In genomic region chr12:84999053-84999452, GRCm38 (mm10) we compare ENCODE assay signal across 9 mouse cellular contexts. TPM values are rescaled to one million over a fixed set of nuclear protein-coding genes. Genes with fewer than 3 reads are reported as not detected.
DNase-seq lines count a peak whose midpoint lies in the region; ATAC-seq and TF ChIP-seq lines count a peak whose summit lies in the region.
"Had no signal": no experiment of that assay in that cellular context is flagged by ENCODE, and none has a peak within 500 bp of the region (broad histone marks: within the 10 kb centered on the region; RNA-seq: fewer than 3 reads in every experiment).

No protein-coding gene starts in this region.

- peak overlapping the region; percentile 75; the same call in 1 of the 2 replicates for H3K4me2 ChIP-seq in hindbrain, embryonic 11.5 days (replicated peaks; ENCODE audit: low read depth, low read length)
- H3K4me2 ChIP-seq in liver, postnatal 0 days (ENCODE audit: low read depth, low read length), result peak overlapping the region; percentile 94

- peak; percentile 12 for DNase-seq in 3T3-L1 (ENCODE audit: low read depth, low spot score)
- no peak for DNase-seq in hindbrain, embryonic 11.5 days (ENCODE audit: low spot score)
- no peak for DNase-seq in liver, postnatal 0 days
- no peak for DNase-seq in left cerebral cortex, postnatal 10 days (ENCODE audit: extremely low spot score in 1 of 2, low spot score in 2 of 2)
- no peak for DNase-seq in adrenal gland, adult 18-20 months (ENCODE audit: low spot score in 2 of 2)
- no peak for DNase-seq in right cerebral cortex, postnatal 36 days (ENCODE audit: low spot score in 2 of 2)
- DNase-seq: thymus, postnatal 36 days had no signal

- peaks cover 55% of the 10 kb centered on the region for H3K4me1 ChIP-seq in erythroblast, embryonic 14.5 days (ENCODE audit: control insufficient read depth)
- H3K4me1 ChIP-seq in hindbrain, embryonic 11.5 days (replicated peaks; ENCODE audit: control insufficient read depth, insufficient read depth, low read length), result 0 out of 2 replicates have a peak, but pooled peaks cover 3% of the 10 kb centered on the region
- H3K4me1 ChIP-seq in liver, postnatal 0 days (ENCODE audit: insufficient read depth), result peaks cover 23% of the 10 kb centered on the region

- peak overlapping the region; percentile 87 for H3K4me3 ChIP-seq in erythroblast, embryonic 14.5 days (replicated peaks)
- 0 out of 2 replicates have a peak overlapping the region, but pooled peaks have one; percentile 17 for H3K4me3 ChIP-seq in hindbrain, embryonic 11.5 days (ENCODE audit: low read depth, low read length)
- no peak overlapping the region for H3K4me3 ChIP-seq in liver, postnatal 0 days (ENCODE audit: low read depth, low read length)

- TF ChIP-seq CTCF in liver, postnatal 0 days (IDR thresholded peaks at IDR 0.05; ENCODE audit: low read depth), result no peak

- H3K36me3 ChIP-seq in erythroblast, embryonic 14.5 days (ENCODE audit: control insufficient read depth), result peaks cover 14% of the 10 kb centered on the region
- no peaks in the 10 kb centered on the region for H3K36me3 ChIP-seq in hindbrain, embryonic 11.5 days (ENCODE audit: control insufficient read depth, insufficient read depth, low read length)
- H3K36me3 ChIP-seq in liver, postnatal 0 days (replicated peaks; ENCODE audit: insufficient read depth, low read length), result no peaks in the 10 kb centered on the region

- no peaks in the 10 kb centered on the region for H3K27me3 ChIP-seq in erythroblast, embryonic 14.5 days (ENCODE audit: control insufficient read depth)
- H3K27me3 ChIP-seq in hindbrain, embryonic 11.5 days (ENCODE audit: control insufficient read depth, insufficient read depth, low read length), result no peaks in the 10 kb centered on the region
- no peaks in the 10 kb centered on the region for H3K27me3 ChIP-seq in liver, postnatal 0 days (ENCODE audit: insufficient read depth, low read length)

- intact Hi-C loops in left cerebral cortex, postnatal 10 days (cut with DNase I), result no loop called here

- peaks cover 3% of the 10 kb centered on the region; the same call in 1 of the 2 replicates for H3K9me3 ChIP-seq in erythroblast, embryonic 14.5 days (ENCODE audit: control insufficient read depth, low read length)
- no peaks in the 10 kb centered on the region for H3K9me3 ChIP-seq in hindbrain, embryonic 11.5 days (ENCODE audit: control insufficient read depth, low read length)
- no peaks in the 10 kb centered on the region for H3K9me3 ChIP-seq in liver, postnatal 0 days (ENCODE audit: low read length)

- no peak overlapping the region for H3K27ac ChIP-seq in hindbrain, embryonic 11.5 days (ENCODE audit: low read depth, low read length)
- H3K27ac ChIP-seq in liver, postnatal 0 days (ENCODE audit: low read depth), result no peak overlapping the region

- 0 out of 2 replicates have a peak overlapping the region, but pooled peaks have one; percentile 11 for H3K9ac ChIP-seq in hindbrain, embryonic 11.5 days (ENCODE audit: low read depth, low read length)
- no peak overlapping the region for H3K9ac ChIP-seq in liver, postnatal 0 days (replicated peaks)

- ATAC-seq in erythroblast, adult 5-6 weeks (replicated peaks; ENCODE audit: low FRiP score, poor library complexity, severe bottlenecking), result no peak
- ATAC-seq in hindbrain, embryonic 11.5 days (ENCODE audit: low FRiP score), result no peak
- ATAC-seq in liver, postnatal 0 days, result no peak

- TF ChIP-seq EP300 in liver, postnatal 0 days (IDR thresholded peaks at IDR 0.05; ENCODE audit: low read depth), result no peak

RNA-seq across cellular contexts. Expression of gene Ylpm1, which starts 2.9 kb away (rescaled TPM):
- 1.1 TPM in 2 replicates for polyA plus RNA-seq in erythroblast, embryonic 14.5 days (2012)
- total RNA-seq in erythroblast, adult 5-6 weeks (2015; ENCODE audit: low replicate concordance), result 25.1 and 28.4 TPM in 2 replicates
- 17.2 and 46.0 TPM in 2 replicates for total RNA-seq in erythroblast, adult 5-6 weeks (2017; ENCODE audit: low replicate concordance)
- polyA plus RNA-seq in hindbrain, embryonic 11.5 days (2014; fragmentation: Nextera tagmentation; extraction: Ambion mirVana), result 44.2 and 53.2 TPM in 2 replicates
- polyA plus RNA-seq in liver, postnatal 0 days (2015; fragmentation: Nextera tagmentation; extraction: Ambion mirVana), result 5.4 and 6.2 TPM in 2 replicates
- total RNA-seq in left cerebral cortex, postnatal 10 days (2021), result 100 to 1,000 TPM; 115 to 124 TPM
- 10 to 100 TPM; 39.4 to 46.1 TPM for total RNA-seq in adrenal gland, adult 18-20 months (2021)

RNA-seq across cellular contexts. Expression of gene Arel1, which starts 28.4 kb away (rescaled TPM):
- polyA plus RNA-seq in erythroblast, embryonic 14.5 days (2012), result 0.78 and 0.79 TPM in 2 replicates
- 126 and 147 TPM in 2 replicates for total RNA-seq in erythroblast, adult 5-6 weeks (2015; ENCODE audit: low replicate concordance)
- total RNA-seq in erythroblast, adult 5-6 weeks (2017; ENCODE audit: low replicate concordance), result 216 and 219 TPM in 2 replicates
- 21.8 and 24.5 TPM in 2 replicates for polyA plus RNA-seq in hindbrain, embryonic 11.5 days (2014; fragmentation: Nextera tagmentation; extraction: Ambion mirVana)
- 5.2 and 6.9 TPM in 2 replicates for polyA plus RNA-seq in liver, postnatal 0 days (2015; fragmentation: Nextera tagmentation; extraction: Ambion mirVana)
- total RNA-seq in left cerebral cortex, postnatal 10 days (2021), result 100 to 1,000 TPM; 104 to 112 TPM
- total RNA-seq in adrenal gland, adult 18-20 months (2021), result 10 to 100 TPM; 32.0 to 33.0 TPM

RNA-seq across cellular contexts. Expression of gene Fcf1, which starts 28.4 kb away (rescaled TPM):
- polyA plus RNA-seq in erythroblast, embryonic 14.5 days (2012), result 3.1 and 3.2 TPM in 2 replicates
- 34.8 and 45.6 TPM in 2 replicates for total RNA-seq in erythroblast, adult 5-6 weeks (2015; ENCODE audit: low replicate concordance)
- 26.7 and 61.2 TPM in 2 replicates for total RNA-seq in erythroblast, adult 5-6 weeks (2017; ENCODE audit: low replicate concordance)
- 148 and 156 TPM in 2 replicates for polyA plus RNA-seq in hindbrain, embryonic 11.5 days (2014; fragmentation: Nextera tagmentation; extraction: Ambion mirVana)
- polyA plus RNA-seq in liver, postnatal 0 days (2015; fragmentation: Nextera tagmentation; extraction: Ambion mirVana), result 66.0 and 74.5 TPM in 2 replicates
- total RNA-seq in left cerebral cortex, postnatal 10 days (2021), result 10 to 100 TPM; 33.3 to 34.0 TPM
- total RNA-seq in adrenal gland, adult 18-20 months (2021), result 10 to 100 TPM; 83.5 to 86.1 TPM
